Mouse (Mus musculus): Measurements from ENCODE around the gene Tcirg1. TPM values are rescaled to one million over a fixed set of nuclear protein-coding genes. Genes with fewer than 3 reads are reported as not detected.

Gene Tcirg1
- polyA plus RNA-seq, 1 experiment from 2014 or later, result 10.9 TPM

DNA sequence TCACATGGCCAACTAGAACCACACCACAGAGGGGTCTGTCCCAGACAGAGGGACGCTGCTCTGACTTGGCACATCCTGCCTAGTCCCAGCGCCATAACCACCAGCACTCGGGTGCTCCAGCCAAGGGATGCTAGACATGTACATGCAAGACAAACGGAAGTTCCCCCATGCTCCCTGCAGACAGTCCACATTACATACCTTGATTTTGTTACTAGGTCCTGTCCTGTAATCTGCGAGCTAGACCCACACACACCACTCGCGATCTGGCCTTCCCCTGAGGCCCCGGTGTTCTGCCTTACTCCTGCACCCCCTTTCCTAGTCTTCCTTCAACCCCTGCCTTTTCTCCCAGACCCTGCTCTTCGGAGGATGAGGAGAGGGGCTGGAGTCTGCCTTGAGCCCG, 607 bp downstream of the Tcirg1 start:
- no peak for ATAC-seq
- peaks cover 15% of the 10 kb centered on the region for H3K4me1 ChIP-seq (replicated peaks)
- H3K4me2 ChIP-seq (replicated peaks), result peak overlapping the region; percentile 67
- peak overlapping the region; percentile 59 for H3K9ac ChIP-seq (replicated peaks)
- peaks cover 32% of the 10 kb centered on the region for H3K36me3 ChIP-seq
- H3K4me3 ChIP-seq (replicated peaks), result peak overlapping the region; percentile 41
- no peak overlapping the region for H3K27ac ChIP-seq
- H3K27me3 ChIP-seq, result peaks cover 11% of the 10 kb centered on the region; the same call in 1 of the 2 replicates
- H3K9me3 ChIP-seq, result no peaks in the 10 kb centered on the region
- 46% methylated on average over 10 of the region's 10 CpGs for WGBS

DNA sequence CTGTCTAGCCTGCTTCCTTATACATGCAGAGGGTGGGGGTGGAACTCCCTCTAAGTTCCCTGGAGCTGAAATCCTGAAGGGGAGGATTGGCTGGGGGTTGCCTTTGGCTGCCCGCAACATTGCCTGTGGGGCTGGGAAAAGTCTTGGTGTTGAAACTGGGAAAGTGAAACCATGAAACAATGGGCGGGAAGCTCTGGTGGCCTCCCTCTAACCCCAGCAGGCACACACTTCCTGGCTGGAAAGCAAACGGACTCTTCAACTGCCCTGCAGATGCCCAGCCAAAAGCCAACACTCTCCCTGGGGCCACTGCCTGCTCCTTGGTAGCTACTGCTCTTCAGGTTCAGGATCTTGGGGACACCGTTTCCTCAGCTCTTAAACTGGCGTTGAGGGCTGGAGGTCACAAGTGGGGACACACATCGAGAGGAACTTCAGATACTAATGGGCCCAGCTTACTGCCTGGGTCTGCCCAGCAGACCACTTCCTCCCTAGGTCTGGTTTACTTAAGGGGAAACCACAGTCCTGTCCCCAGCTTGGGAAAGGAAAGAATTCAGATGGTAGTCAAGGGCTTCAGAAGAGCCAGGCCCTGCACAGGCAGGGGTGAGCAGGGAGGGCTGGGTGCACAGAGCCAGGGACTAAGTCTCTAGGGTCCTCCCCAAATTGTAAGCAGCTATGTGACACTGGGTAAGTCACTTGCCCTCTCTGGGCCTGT, 1.5 kb downstream of the Tcirg1 start:
- H3K36me3 ChIP-seq, result peaks cover 25% of the 10 kb centered on the region
- H3K4me1 ChIP-seq (replicated peaks), result peaks cover 12% of the 10 kb centered on the region
- no peaks in the 10 kb centered on the region for H3K9me3 ChIP-seq
- WGBS, result 61% methylated on average over 6 of the region's 6 CpGs
- peak overlapping the region; percentile 67 for H3K4me2 ChIP-seq (replicated peaks)
- no peak overlapping the region for H3K27ac ChIP-seq
- peaks cover 11% of the 10 kb centered on the region; the same call in 1 of the 2 replicates for H3K27me3 ChIP-seq
- no peak overlapping the region for H3K9ac ChIP-seq (replicated peaks)
- H3K4me3 ChIP-seq (replicated peaks), result 0 out of 2 replicates have a peak overlapping the region, but pooled peaks have one; percentile 41
- ATAC-seq, result no peak

- whole genome bisulfite sequencing, result 67% methylated on average over 10 of the region's 10 CpGs
- Histone ChIP-seq H3K4me3 (replicated peaks) (no peak overlapping the region), H3K4me1 (replicated peaks) (peaks cover 12% of the 10 kb centered on the region), H3K9me3 (no peaks in the 10 kb centered on the region), H3K27ac (no peak overlapping the region), H3K36me3 (peaks cover 14% of the 10 kb centered on the region), H3K4me2 (replicated peaks) (no peak overlapping the region), H3K9ac (replicated peaks) (no peak overlapping the region), H3K27me3 (peaks cover 11% of the 10 kb centered on the region; the same call in 1 of the 2 replicates)
- no peak for ATAC-seq
Observed at GRCm38 (mm10) chr19:3904363-3904675, 2.6 kb downstream of the Tcirg1 start.

- Histone ChIP-seq H3K27ac (no peak overlapping the region), H3K9me3 (no peaks in the 10 kb centered on the region), H3K4me3 (replicated peaks) (no peak overlapping the region), H3K4me1 (replicated peaks) (peaks cover 12% of the 10 kb centered on the region), H3K36me3 (peaks cover 9% of the 10 kb centered on the region), H3K4me2 (replicated peaks) (no peak overlapping the region), H3K27me3 (peaks cover 11% of the 10 kb centered on the region; the same call in 1 of the 2 replicates), H3K9ac (replicated peaks) (no peak overlapping the region)
- ATAC-seq, result no peak
- WGBS, result 59% methylated on average over 25 of the region's 25 CpGs
Observed at GRCm38 (mm10) chr19:3903648-3904362, 3.1 kb downstream of the Tcirg1 start.

- H3K4me2 ChIP-seq (replicated peaks), result no peak overlapping the region
- peaks cover 11% of the 10 kb centered on the region; the same call in 1 of the 2 replicates for H3K27me3 ChIP-seq
- H3K27ac ChIP-seq, result no peak overlapping the region
- peaks cover 12% of the 10 kb centered on the region for H3K4me1 ChIP-seq (replicated peaks)
- 0 out of 2 replicates have a peak overlapping the region, but pooled peaks have one; percentile 15 for H3K9ac ChIP-seq (replicated peaks)
- no peaks in the 10 kb centered on the region for H3K9me3 ChIP-seq
- 0 out of 2 replicates have a peak, but pooled peaks cover under 1% of the 10 kb centered on the region for H3K36me3 ChIP-seq
- no peak for ATAC-seq
- 84% methylated on average over 12 of the region's 12 CpGs for WGBS
- no peak overlapping the region for H3K4me3 ChIP-seq (replicated peaks)
Observed at GRCm38 (mm10) chr19:3902966-3903365, 4.0 kb downstream of the Tcirg1 start.

- no peak overlapping the region for H3K4me2 ChIP-seq (replicated peaks)
- ATAC-seq, result no peak
- no peaks in the 10 kb centered on the region for H3K9me3 ChIP-seq
- no peak overlapping the region for H3K9ac ChIP-seq (replicated peaks)
- peaks cover 26% of the 10 kb centered on the region for H3K36me3 ChIP-seq
- no peaks in the 10 kb centered on the region for H3K27me3 ChIP-seq
- peaks cover 8% of the 10 kb centered on the region for H3K4me1 ChIP-seq (replicated peaks)
- 92% methylated on average over 4 of the region's 4 CpGs for WGBS
- no peak overlapping the region for H3K27ac ChIP-seq
- no peak overlapping the region for H3K4me3 ChIP-seq (replicated peaks)
Observed at GRCm38 (mm10) chr19:3899618-3900017, 7.3 kb downstream of the Tcirg1 start.

DNA sequence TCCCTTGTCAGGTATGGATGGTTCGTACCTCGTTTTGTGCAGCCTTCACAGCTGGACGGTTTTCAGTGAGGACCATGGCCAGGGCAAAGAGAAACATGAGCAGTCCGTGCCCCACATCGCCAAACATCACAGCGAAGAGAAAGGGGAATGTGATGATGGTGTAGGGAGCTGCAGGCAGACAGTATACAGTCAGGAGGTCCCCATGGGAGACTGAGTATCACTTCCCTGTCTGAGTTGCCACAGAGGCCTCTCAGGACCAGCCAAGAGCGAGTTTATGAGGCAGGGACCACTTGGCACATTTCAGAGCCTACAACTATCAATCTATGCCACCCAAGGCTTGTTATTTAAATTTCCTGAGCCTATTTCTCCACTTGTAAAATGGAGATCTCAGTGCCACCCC, 8.0 kb downstream of the Tcirg1 start:
- WGBS, result 84% methylated on average over 7 of the region's 7 CpGs

GRCm38 (mm10) chr19:3897557-3897956, 9.4 kb downstream of the Tcirg1 start:
- H3K27ac ChIP-seq, result no peak overlapping the region
- no peaks in the 10 kb centered on the region for H3K9me3 ChIP-seq
- no peak overlapping the region for H3K9ac ChIP-seq (replicated peaks)
- peaks cover 47% of the 10 kb centered on the region for H3K36me3 ChIP-seq
- H3K4me3 ChIP-seq (replicated peaks), result no peak overlapping the region
- no peak overlapping the region for H3K4me2 ChIP-seq (replicated peaks)
- no peaks in the 10 kb centered on the region for H3K27me3 ChIP-seq
- ATAC-seq, result no peak
- 88% methylated on average over 5 of the region's 5 CpGs for WGBS
- H3K4me1 ChIP-seq (replicated peaks), result peaks cover 8% of the 10 kb centered on the region

More for the DNA sequence above, 8.0 kb downstream of the Tcirg1 start:
- Histone ChIP-seq H3K4me3 (replicated peaks) (no peak overlapping the region), H3K36me3 (peaks cover 33% of the 10 kb centered on the region), H3K27ac (no peak overlapping the region), H3K9ac (replicated peaks) (no peak overlapping the region), H3K4me2 (replicated peaks) (no peak overlapping the region), H3K9me3 (no peaks in the 10 kb centered on the region), H3K4me1 (replicated peaks) (peaks cover 8% of the 10 kb centered on the region), H3K27me3 (no peaks in the 10 kb centered on the region)
- ATAC-seq, result no peak

DNA sequence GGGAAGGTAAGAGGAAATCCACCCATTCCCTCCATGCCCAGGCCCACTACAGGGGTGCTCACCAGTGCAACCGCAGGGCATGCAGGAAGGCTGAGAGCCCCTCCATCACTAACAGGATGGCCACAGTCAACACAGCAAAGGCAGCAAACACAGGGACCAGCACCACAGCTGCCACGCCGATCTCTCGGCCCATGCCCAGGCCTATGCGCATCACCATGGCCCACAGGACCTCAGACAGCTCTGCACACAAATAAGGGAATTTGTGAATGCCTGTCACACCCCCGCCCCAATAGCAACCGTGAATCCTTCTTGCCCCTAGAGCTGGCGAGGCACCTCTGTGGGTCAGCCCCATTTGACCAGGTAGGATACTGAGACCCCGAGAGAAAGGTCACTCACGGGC, 10.7 kb downstream of the Tcirg1 start:
- no peak overlapping the region for H3K9ac ChIP-seq (replicated peaks)
- H3K4me3 ChIP-seq (replicated peaks), result no peak overlapping the region
- peak overlapping the region; percentile 49; the same call in 1 of the 2 replicates for H3K27ac ChIP-seq
- no peak overlapping the region for H3K4me2 ChIP-seq (replicated peaks)
- ATAC-seq, result no peak
- WGBS, result 92% methylated on average over 10 of the region's 10 CpGs
- H3K9me3 ChIP-seq, result no peaks in the 10 kb centered on the region
- peaks cover 60% of the 10 kb centered on the region for H3K36me3 ChIP-seq
- H3K4me1 ChIP-seq (replicated peaks), result peaks cover 8% of the 10 kb centered on the region
- no peaks in the 10 kb centered on the region for H3K27me3 ChIP-seq

- peak; percentile 75 for ATAC-seq
Observed at GRCm38 (mm10) chr19:3895171-3895631, 11.7 kb downstream of the Tcirg1 start.

DNA sequence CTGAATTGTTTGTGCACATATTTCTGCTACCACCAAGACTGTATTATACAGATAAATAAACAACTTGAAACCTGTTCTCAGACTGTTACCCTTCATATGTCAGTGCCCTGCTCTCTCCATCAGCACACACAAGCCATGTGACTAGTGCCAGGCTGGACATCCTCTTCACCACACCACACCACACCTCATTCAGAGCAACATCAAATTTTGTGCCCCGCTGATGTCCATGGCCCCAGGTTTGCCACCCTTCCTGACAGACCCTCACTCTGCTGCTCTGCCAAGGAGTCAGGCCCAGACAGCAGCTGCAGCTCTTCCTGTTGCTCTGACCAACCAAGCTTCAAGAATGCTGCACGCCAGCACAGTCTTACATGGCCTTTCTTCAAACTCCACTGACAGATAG, 12.6 kb downstream of the Tcirg1 start:
- Histone ChIP-seq H3K4me3 (replicated peaks) (no peak overlapping the region), H3K9ac (replicated peaks) (no peak overlapping the region), H3K4me1 (replicated peaks) (peaks cover 8% of the 10 kb centered on the region), H3K36me3 (peaks cover 79% of the 10 kb centered on the region), H3K27me3 (no peaks in the 10 kb centered on the region), H3K9me3 (no peaks in the 10 kb centered on the region), H3K4me2 (replicated peaks) (no peak overlapping the region), H3K27ac (no peak overlapping the region)
- no peak for ATAC-seq
- 90% methylated on average over 2 of the region's 2 CpGs for WGBS

More at GRCm38 (mm10) chr19:3895171-3895631, 11.7 kb downstream of the Tcirg1 start:
- Histone ChIP-seq H3K36me3 (peaks cover 70% of the 10 kb centered on the region), H3K4me2 (replicated peaks) (no peak overlapping the region), H3K4me1 (replicated peaks) (peaks cover 8% of the 10 kb centered on the region), H3K27ac (peak overlapping the region; percentile 49), H3K27me3 (no peaks in the 10 kb centered on the region), H3K9ac (replicated peaks) (no peak overlapping the region), H3K9me3 (no peaks in the 10 kb centered on the region), H3K4me3 (replicated peaks) (no peak overlapping the region)
- 13% methylated on average over 3 of the region's 3 CpGs for WGBS

- H3K27me3 ChIP-seq, result no peaks in the 10 kb centered on the region
- peaks cover 86% of the 10 kb centered on the region for H3K36me3 ChIP-seq
- H3K27ac ChIP-seq, result no peak overlapping the region
- H3K9me3 ChIP-seq, result no peaks in the 10 kb centered on the region
- WGBS, result 91% methylated on average over 4 of the region's 4 CpGs
- H3K4me2 ChIP-seq (replicated peaks), result no peak overlapping the region
- no peak overlapping the region for H3K4me3 ChIP-seq (replicated peaks)
- H3K9ac ChIP-seq (replicated peaks), result no peak overlapping the region
- ATAC-seq, result no peak
- peaks cover 8% of the 10 kb centered on the region for H3K4me1 ChIP-seq (replicated peaks)
Observed at GRCm38 (mm10) chr19:3893545-3894116, 13.3 kb downstream of the Tcirg1 start.

All from midbrain, embryonic 13.5 days (tissue).